Mouse (Mus musculus) forebrain, embryonic 13.5 days (tissue): ENCODE measurements around the gene Prrc2b. TPM values are rescaled to one million over a fixed set of nuclear protein-coding genes. Genes with fewer than 3 reads are reported as not detected.

Experiments
- ATAC-seq: fragments of 200-750 bp; cut with Nextera tagmentation; 2 replicates; pipeline ENCODE4 v1.8.0; 2017
- H3K27ac ChIP-seq: fragments of 300-500 bp; sonication (generic); 2 replicates; pipeline ENCODE4 v1.5.1; 2015; ENCODE audit warnings: inconsistent platforms, mild to moderate bottlenecking, moderate library complexity
- H3K27me3 ChIP-seq: fragments of 300-500 bp; sonication (generic); 2 replicates; pipeline ENCODE4 v1.6.1; 2015; ENCODE audit warnings: mild to moderate bottlenecking, inconsistent platforms
- H3K36me3 ChIP-seq: fragments of 300-500 bp; sonication (generic); 2 replicates; pipeline ENCODE4 v1.6.1; 2015; ENCODE audit warnings: mild to moderate bottlenecking, inconsistent platforms; ENCODE audit not compliant: poor library complexity, severe bottlenecking
- H3K4me1 ChIP-seq: fragments of 300-500 bp; sonication (generic); 2 replicates; pipeline ENCODE4 v1.6.1; 2015; ENCODE audit warnings: inconsistent platforms
- H3K4me2 ChIP-seq: fragments of 300-500 bp; sonication (generic); 2 replicates; pipeline ENCODE4 v1.6.1; 2015; ENCODE audit warnings: inconsistent platforms, mild to moderate bottlenecking, moderate library complexity
- H3K4me3 ChIP-seq: fragments of 300-500 bp; sonication (generic); 2 replicates; pipeline ENCODE4 v1.5.1; 2015; ENCODE audit warnings: mild to moderate bottlenecking, inconsistent platforms
- H3K9ac ChIP-seq: fragments of 300-500 bp; sonication (generic); 2 replicates; pipeline ENCODE4 v1.6.1; 2015; ENCODE audit warnings: mild to moderate bottlenecking, inconsistent platforms
- H3K9me3 ChIP-seq: fragments of 300-500 bp; sonication (generic); replicated peaks from 2 replicates; pipeline ENCODE4 v1.6.1; 2016; ENCODE audit warnings: inconsistent platforms
- WGBS: fragments of 180-500 bp; shearing (Covaris S2); methylation state at CpG from one replicate; pipeline ENCODE4 v1.1.7; 2015; 5-methylcytosine and 5-hydroxymethylcytosine counted together
- polyA plus RNA-seq: library from polyadenylated mRNA; unstranded; fragments of >200 nt; fragmentation: Nextera tagmentation; extraction: Ambion mirVana; gene quantifications from 2 replicates; pipeline ENCODE4 v1.2.1, GENCODE M21; 2015

Prrc2b gene
- polyA plus RNA-seq, 1 experiment from 2014 or later = 53.0 TPM

DNA sequence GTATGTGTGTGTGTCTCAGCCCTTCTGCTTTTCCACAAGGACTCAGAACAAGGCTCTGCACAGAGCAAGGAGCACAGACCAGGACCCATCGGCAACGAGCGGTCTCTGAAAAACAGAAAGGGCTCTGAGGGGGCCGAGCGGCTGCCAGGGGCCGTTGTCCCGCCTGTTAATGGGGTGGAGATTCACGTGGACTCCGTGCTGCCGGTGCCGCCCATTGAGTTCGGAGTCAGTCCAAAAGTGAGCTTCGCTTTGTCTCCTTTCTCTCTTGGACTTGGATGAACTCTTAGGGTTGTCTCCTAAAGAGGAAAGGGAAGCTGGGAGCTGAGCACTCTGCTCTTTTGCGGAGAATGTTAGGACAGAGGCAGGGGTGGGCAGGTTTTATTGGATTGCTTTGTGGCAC, 68.6 kb downstream of the Prrc2b start:
- H3K36me3 ChIP-seq = peaks cover 100% of the 10 kb centered on the region
- no peaks in the 10 kb centered on the region for H3K4me1 ChIP-seq
- WGBS = 94% methylated on average over 14 of the region's 14 CpGs
- H3K4me3 ChIP-seq = no peak overlapping the region
- H3K4me2 ChIP-seq = no peak overlapping the region
- no peaks in the 10 kb centered on the region for H3K27me3 ChIP-seq
- no peaks in the 10 kb centered on the region for H3K9me3 ChIP-seq
- no peak overlapping the region for H3K27ac ChIP-seq
- no peak for ATAC-seq
- no peak overlapping the region for H3K9ac ChIP-seq

- peaks cover 100% of the 10 kb centered on the region for H3K36me3 ChIP-seq
- no peak overlapping the region for H3K27ac ChIP-seq
- WGBS = 94% methylated on average over 6 of the region's 6 CpGs
- no peak overlapping the region for H3K4me2 ChIP-seq
- no peaks in the 10 kb centered on the region for H3K4me1 ChIP-seq
- no peak for ATAC-seq
- H3K27me3 ChIP-seq = no peaks in the 10 kb centered on the region
- no peak overlapping the region for H3K4me3 ChIP-seq
- no peaks in the 10 kb centered on the region for H3K9me3 ChIP-seq
- no peak overlapping the region for H3K9ac ChIP-seq
Observed at GRCm38 (mm10) chr2:32220021-32220420, 69.1 kb downstream of the Prrc2b start.

- no peaks in the 10 kb centered on the region for H3K9me3 ChIP-seq
- ATAC-seq = no peak
- H3K9ac ChIP-seq = no peak overlapping the region
- no peaks in the 10 kb centered on the region for H3K4me1 ChIP-seq
- H3K36me3 ChIP-seq = peaks cover 100% of the 10 kb centered on the region
- H3K4me2 ChIP-seq = no peak overlapping the region
- no peak overlapping the region for H3K4me3 ChIP-seq
- WGBS = 97% methylated on average over 10 of the region's 10 CpGs
- H3K27ac ChIP-seq = no peak overlapping the region
- H3K27me3 ChIP-seq = no peaks in the 10 kb centered on the region
Observed at GRCm38 (mm10) chr2:32220969-32221368, 70.1 kb downstream of the Prrc2b start.

- H3K4me3 ChIP-seq = no peak overlapping the region
- H3K9me3 ChIP-seq = no peaks in the 10 kb centered on the region
- H3K27ac ChIP-seq = no peak overlapping the region
- no peak overlapping the region for H3K4me2 ChIP-seq
- peaks cover 100% of the 10 kb centered on the region for H3K36me3 ChIP-seq
- no peaks in the 10 kb centered on the region for H3K27me3 ChIP-seq
- no peak overlapping the region for H3K9ac ChIP-seq
- no peak for ATAC-seq
- no peaks in the 10 kb centered on the region for H3K4me1 ChIP-seq
- WGBS = 91% methylated on average over 7 of the region's 7 CpGs
Observed at GRCm38 (mm10) chr2:32221577-32221976, 70.7 kb downstream of the Prrc2b start.

GRCm38 (mm10) chr2:32222057-32222456, 71.2 kb downstream of the Prrc2b start:
- WGBS = 91% methylated on average over 10 of the region's 10 CpGs
- Histone ChIP-seq H3K9ac (no peak overlapping the region), H3K36me3 (peaks cover 100% of the 10 kb centered on the region), H3K4me2 (no peak overlapping the region), H3K4me1 (no peaks in the 10 kb centered on the region), H3K9me3 (no peaks in the 10 kb centered on the region), H3K27ac (no peak overlapping the region), H3K27me3 (no peaks in the 10 kb centered on the region), H3K4me3 (no peak overlapping the region)
- ATAC-seq = no peak

DNA sequence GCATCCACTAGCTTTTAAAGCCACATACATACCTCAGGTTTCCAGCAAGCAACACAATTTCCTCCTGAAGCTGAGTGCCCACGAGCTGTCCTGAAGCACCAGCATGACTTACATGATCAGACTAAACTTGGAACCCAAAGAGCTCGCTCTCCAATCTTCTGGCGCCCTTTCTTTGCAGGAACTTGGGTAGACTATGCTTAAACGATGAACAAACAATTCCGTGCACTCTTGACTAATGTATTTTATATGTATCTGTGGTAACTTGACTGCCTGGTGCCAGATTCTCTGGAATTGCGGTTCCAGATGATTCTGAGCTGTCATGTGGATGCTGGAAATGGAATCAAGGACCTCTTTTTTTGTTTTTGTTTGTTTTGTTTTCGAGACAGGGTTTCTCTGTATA, 84.6 kb downstream of the Prrc2b start:
- peak overlapping the region; percentile 80; the same call in 1 of the 2 replicates for H3K27ac ChIP-seq
- 33% methylated on average over 7 of the region's 7 CpGs for WGBS

DNA sequence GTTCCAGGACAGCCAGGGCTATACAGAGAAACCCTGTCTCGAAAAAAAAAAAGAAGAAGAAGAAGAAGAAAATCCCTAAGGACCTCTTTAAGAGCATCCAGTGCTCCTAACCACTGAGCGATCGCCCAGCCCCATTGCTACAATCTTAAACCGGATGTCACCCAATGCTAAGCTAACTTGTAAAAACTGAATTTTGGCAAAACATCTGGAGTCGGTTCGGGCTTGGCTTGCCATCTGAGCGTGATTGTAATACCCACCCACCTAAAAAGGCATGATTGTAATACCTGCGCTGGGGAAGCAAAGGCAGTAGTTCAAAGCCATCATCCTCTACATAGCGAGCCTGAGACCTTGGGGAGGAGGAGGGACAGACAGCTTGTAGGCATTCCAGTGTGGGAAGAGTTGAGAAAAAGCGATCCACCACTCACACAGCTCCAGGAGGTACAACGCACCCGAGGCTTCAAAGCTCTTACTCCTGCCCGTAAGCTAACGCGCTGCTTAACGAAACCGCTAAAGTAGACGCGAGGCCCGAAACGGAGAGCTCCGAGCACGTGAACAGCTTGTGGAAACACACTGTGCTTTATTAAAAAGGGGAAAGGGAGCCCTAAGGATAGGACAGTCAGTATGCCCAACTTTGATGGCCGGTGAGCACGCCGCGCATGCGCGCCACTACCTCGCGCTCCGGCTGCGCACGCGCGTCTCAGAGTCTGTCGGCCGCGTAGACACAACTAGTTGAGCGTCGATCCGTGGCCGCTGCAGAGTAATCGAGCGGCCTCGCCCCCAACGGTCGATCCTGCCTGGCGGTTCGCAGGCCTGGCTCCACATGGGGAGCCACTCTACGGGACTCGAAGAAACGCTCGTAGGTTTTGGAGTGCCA, 85.2 kb downstream of the Prrc2b start, which contains the start of gene Pomt1:
TSS of gene Pomt1 (plus strand) at position 705 of the 874 bp plus-strand sequence.
- ATAC-seq = peak; percentile 92
- WGBS = under 1% methylated on average over 54 of the region's 54 CpGs
- Histone ChIP-seq H3K9me3 (no peaks in the 10 kb centered on the region), H3K36me3 (peaks cover 39% of the 10 kb centered on the region), H3K27me3 (no peaks in the 10 kb centered on the region), H3K4me2 (peak within 1 kb of the TSS; percentile 87), H3K9ac (peak within 1 kb of the TSS; percentile 74), H3K4me3 (peak within 1 kb of the TSS; percentile 61), H3K4me1 (peaks cover 31% of the 10 kb centered on the region), H3K27ac (peak within 1 kb of the TSS; percentile 80)

More for the DNA sequence above, 84.6 kb downstream of the Prrc2b start:
- no peak for ATAC-seq
- H3K9me3 ChIP-seq = no peaks in the 10 kb centered on the region
- H3K36me3 ChIP-seq = peaks cover 45% of the 10 kb centered on the region
- no peaks in the 10 kb centered on the region for H3K27me3 ChIP-seq
- H3K4me1 ChIP-seq = peaks cover 31% of the 10 kb centered on the region
- peak overlapping the region; percentile 74 for H3K9ac ChIP-seq
- peak overlapping the region; percentile 87 for H3K4me2 ChIP-seq
- H3K4me3 ChIP-seq = peak overlapping the region; percentile 61

GRCm38 (mm10) chr2:32236760-32237487, 86.0 kb downstream of the Prrc2b start:
- ATAC-seq = peak; percentile 46
- H3K4me3 ChIP-seq = peak overlapping the region; percentile 61
- peaks cover 31% of the 10 kb centered on the region for H3K4me1 ChIP-seq
- peak overlapping the region; percentile 87 for H3K4me2 ChIP-seq
- H3K9ac ChIP-seq = peak overlapping the region; percentile 74
- H3K27me3 ChIP-seq = no peaks in the 10 kb centered on the region
- H3K9me3 ChIP-seq = no peaks in the 10 kb centered on the region
- WGBS = under 1% methylated on average over 20 of the region's 20 CpGs
- H3K27ac ChIP-seq = peak overlapping the region; percentile 74
- peaks cover 39% of the 10 kb centered on the region for H3K36me3 ChIP-seq

DNA sequence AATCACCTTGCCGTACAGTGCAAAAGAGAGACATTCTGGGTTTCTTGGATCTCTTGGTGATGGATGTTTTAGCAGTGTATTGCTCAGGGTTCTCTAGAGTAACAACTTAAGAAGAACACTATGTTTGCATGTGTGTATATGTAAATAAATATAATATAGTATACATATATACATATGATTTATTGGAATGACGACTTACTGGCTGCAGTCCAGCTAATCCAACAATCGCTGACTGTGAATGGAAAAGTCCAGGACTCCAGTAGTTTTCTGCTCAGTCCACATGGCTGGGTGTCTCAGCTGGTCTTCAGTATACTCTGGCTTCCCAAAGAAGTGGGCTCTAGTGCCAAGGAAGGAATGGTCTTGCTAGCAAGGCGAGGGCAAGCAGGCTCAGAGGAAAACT, 86.7 kb downstream of the Prrc2b start:
- no peak for ATAC-seq
- Histone ChIP-seq H3K9me3 (no peaks in the 10 kb centered on the region), H3K9ac (peak overlapping the region; percentile 74), H3K27ac (no peak overlapping the region), H3K4me1 (peaks cover 31% of the 10 kb centered on the region), H3K36me3 (peaks cover 35% of the 10 kb centered on the region), H3K27me3 (no peaks in the 10 kb centered on the region), H3K4me3 (peak overlapping the region; percentile 61), H3K4me2 (peak overlapping the region; percentile 87)
- 50% methylated on average over 4 of the region's 4 CpGs for WGBS

- ATAC-seq = no peak
- no peaks in the 10 kb centered on the region for H3K9me3 ChIP-seq
Observed at GRCm38 (mm10) chr2:32238708-32239435, 88.0 kb downstream of the Prrc2b start.

DNA sequence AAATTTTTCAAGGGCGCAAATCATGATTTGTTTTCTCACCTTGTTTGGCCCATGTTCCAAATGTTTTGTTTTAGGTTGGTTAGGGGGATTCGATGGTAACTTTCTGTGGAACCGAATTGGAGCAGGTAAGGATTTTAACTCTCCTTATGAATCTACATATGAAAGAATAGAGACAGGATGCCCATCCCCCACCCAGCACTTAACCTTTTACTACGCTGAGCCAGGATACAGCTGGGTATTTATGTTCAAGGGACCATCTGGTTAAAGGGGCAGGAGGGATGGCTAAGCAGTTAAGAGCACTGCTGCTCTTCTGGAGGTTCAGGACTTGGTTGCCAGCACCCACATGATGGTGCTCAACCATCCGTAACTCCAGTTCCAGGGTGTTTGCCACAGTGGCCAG, 89.7 kb downstream of the Prrc2b start:
- no peak overlapping the region for H3K27ac ChIP-seq
- H3K36me3 ChIP-seq = peaks cover 38% of the 10 kb centered on the region
- H3K9ac ChIP-seq = no peak overlapping the region
- no peaks in the 10 kb centered on the region for H3K27me3 ChIP-seq
- ATAC-seq = no peak
- H3K4me3 ChIP-seq = no peak overlapping the region
- H3K9me3 ChIP-seq = no peaks in the 10 kb centered on the region
- H3K4me2 ChIP-seq = no peak overlapping the region
- peaks cover 19% of the 10 kb centered on the region for H3K4me1 ChIP-seq
- 82% methylated on average over 5 of the region's 5 CpGs for WGBS

More at GRCm38 (mm10) chr2:32238708-32239435, 88.0 kb downstream of the Prrc2b start:
- WGBS = 92% methylated on average over 9 of the region's 9 CpGs
- Histone ChIP-seq H3K4me2 (no peak overlapping the region), H3K4me3 (no peak overlapping the region), H3K27me3 (no peaks in the 10 kb centered on the region), H3K9ac (peak overlapping the region; percentile 3; the same call in 1 of the 2 replicates), H3K4me1 (peaks cover 31% of the 10 kb centered on the region), H3K27ac (no peak overlapping the region), H3K36me3 (peaks cover 24% of the 10 kb centered on the region)
